In the genomic region with DNA sequence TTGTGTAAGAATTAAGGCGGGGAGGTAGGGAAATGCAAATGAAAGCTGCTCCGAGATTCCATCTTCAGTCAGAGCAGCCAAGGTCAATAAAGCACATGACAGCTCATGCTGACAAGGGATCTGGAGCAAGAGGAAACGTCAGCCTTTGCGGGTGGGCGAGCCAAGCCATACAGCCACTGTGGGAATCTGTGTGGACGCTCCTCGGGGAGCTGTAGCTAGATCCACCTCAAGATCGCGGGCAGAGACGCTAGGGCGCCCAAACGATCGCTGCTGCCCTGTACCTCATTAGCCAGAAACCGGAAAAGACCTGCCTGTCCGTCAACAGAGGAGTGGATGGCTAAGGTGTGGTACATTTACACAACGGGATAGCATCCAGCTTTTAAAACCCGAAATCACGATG, we compare ENCODE assay signal across 8 mouse cellular contexts. TPM values are rescaled to one million over a fixed set of nuclear protein-coding genes. Genes with fewer than 3 reads are reported as not detected.
A peak's percentile ranks its signal among the peaks of the same experiment; 100 is the strongest.
DNase-seq lines count a peak whose midpoint lies in the region; ATAC-seq and TF ChIP-seq lines count a peak whose summit lies in the region.

No protein-coding gene starts in this region.

- H3K4me3 ChIP-seq in liver, adult 2 months (ENCODE audit: insufficient read depth, low read depth, low read length) = peak overlapping the region; percentile 30; the same call in 1 of the 2 replicates
- peak overlapping the region; percentile 26 for H3K4me3 ChIP-seq in embryonic facial prominence, embryonic 15.5 days (replicated peaks)
- peak overlapping the region; percentile 22 for H3K4me3 ChIP-seq in intestine, embryonic 14.5 days (ENCODE audit: low read depth, low read length)
- peak overlapping the region; percentile 28 for H3K4me3 ChIP-seq in liver, postnatal 0 days (ENCODE audit: low read depth, low read length)

- no peaks in the 10 kb centered on the region for H3K27me3 ChIP-seq in liver, adult 2 months (ENCODE audit: control insufficient read depth, insufficient read depth, low read length)
- H3K27me3 ChIP-seq in embryonic facial prominence, embryonic 15.5 days = peaks cover 10% of the 10 kb centered on the region; the same call in 1 of the 2 replicates
- 0 out of 2 replicates have a peak, but pooled peaks cover 3% of the 10 kb centered on the region for H3K27me3 ChIP-seq in intestine, embryonic 14.5 days (replicated peaks; ENCODE audit: control insufficient read depth, insufficient read depth, low read length)
- H3K27me3 ChIP-seq in liver, postnatal 0 days (ENCODE audit: insufficient read depth, low read length) = peaks cover 3% of the 10 kb centered on the region; the same call in 1 of the 2 replicates

- TF ChIP-seq POLR2A in liver, adult 2 months (IDR thresholded peaks at IDR 0.05; ENCODE audit: extremely low read depth, insufficient read depth, low read length) = no peak

- H3K79me2 ChIP-seq in liver, adult 2 months (ENCODE audit: control insufficient read depth, insufficient read depth, low read length) = no peaks in the 10 kb centered on the region

- peaks cover 17% of the 10 kb centered on the region for H3K4me1 ChIP-seq in liver, adult 2 months (ENCODE audit: control insufficient read depth, insufficient read depth, low read length)
- H3K4me1 ChIP-seq in embryonic facial prominence, embryonic 15.5 days = peaks cover 18% of the 10 kb centered on the region; the same call in 1 of the 2 replicates
- 0 out of 2 replicates have a peak, but pooled peaks cover 7% of the 10 kb centered on the region for H3K4me1 ChIP-seq in intestine, embryonic 14.5 days (replicated peaks; ENCODE audit: control insufficient read depth, insufficient read depth, low read length)
- peaks cover 20% of the 10 kb centered on the region for H3K4me1 ChIP-seq in liver, postnatal 0 days (ENCODE audit: insufficient read depth)

- no peaks in the 10 kb centered on the region for H3K9me3 ChIP-seq in embryonic facial prominence, embryonic 15.5 days (replicated peaks)
- H3K9me3 ChIP-seq in intestine, embryonic 14.5 days (ENCODE audit: control insufficient read depth, low read length) = no peaks in the 10 kb centered on the region
- H3K9me3 ChIP-seq in liver, postnatal 0 days (ENCODE audit: low read length) = no peaks in the 10 kb centered on the region

- peak; percentile 59 for DNase-seq in liver, adult 2 months (ENCODE audit: extremely low read depth, low read depth, low spot score)
- no peak for DNase-seq in liver
- peak; percentile 67 for DNase-seq in intestine, embryonic 14.5 days (ENCODE audit: low spot score)
- DNase-seq in liver, postnatal 0 days = no peak
- DNase-seq in frontal cortex, postnatal 36 days (ENCODE audit: low spot score in 2 of 2) = no peak
- DNase-seq in right cerebral cortex, postnatal 25 days = no peak

- peak overlapping the region; percentile 14; the same call in 1 of the 2 replicates for H3K9ac ChIP-seq in liver, adult 2 months (ENCODE audit: low read depth, low read length)
- H3K9ac ChIP-seq in embryonic facial prominence, embryonic 15.5 days = no peak overlapping the region
- H3K9ac ChIP-seq in intestine, embryonic 14.5 days (ENCODE audit: low read length) = no peak overlapping the region
- H3K9ac ChIP-seq in liver, postnatal 0 days (replicated peaks) = peak overlapping the region; percentile 48; the same call in 1 of the 2 replicates

- H3K4me2 ChIP-seq in embryonic facial prominence, embryonic 15.5 days (replicated peaks) = peak overlapping the region; percentile 52
- peak overlapping the region; percentile 52 for H3K4me2 ChIP-seq in intestine, embryonic 14.5 days (ENCODE audit: low read length)
- H3K4me2 ChIP-seq in liver, postnatal 0 days (ENCODE audit: low read depth, low read length) = peak overlapping the region; percentile 68

- no peak overlapping the region for H3K27ac ChIP-seq in liver, adult 2 months (replicated peaks; ENCODE audit: insufficient read depth, low read depth, low read length)
- H3K27ac ChIP-seq in embryonic facial prominence, embryonic 15.5 days (replicated peaks) = no peak overlapping the region
- no peak overlapping the region for H3K27ac ChIP-seq in intestine, embryonic 14.5 days (ENCODE audit: low read depth)
- no peak overlapping the region for H3K27ac ChIP-seq in liver, postnatal 0 days (ENCODE audit: low read depth)

- 3% methylated on average over 18 of the region's 18 CpGs for WGBS in liver, adult 2 months
- WGBS in embryonic facial prominence, embryonic 15.5 days = 3% methylated on average over 18 of the region's 18 CpGs
- WGBS in intestine, embryonic 14.5 days = 2% methylated on average over 18 of the region's 18 CpGs
- 7% methylated on average over 18 of the region's 18 CpGs for WGBS in liver, postnatal 0 days (ENCODE audit: insufficient replicate concordance)

- no peak for ATAC-seq in embryonic facial prominence, embryonic 15.5 days (ENCODE audit: insufficient number of reproducible peaks, low FRiP score, low TSS enrichment, low read depth)
- ATAC-seq in intestine, embryonic 14.5 days (replicated peaks; ENCODE audit: low FRiP score, low TSS enrichment, low read depth) = 0 out of 2 replicates have a peak, but pooled peaks have one; percentile 34
- ATAC-seq in liver, postnatal 0 days = no peak; the same call in 1 of the 2 replicates
- no peak for ATAC-seq in CD4-positive, CD25-positive, alpha-beta regulatory T cell, adult 4 months

- no peak for TF ChIP-seq CTCF in liver, adult 2 months (IDR thresholded peaks at IDR 0.05; ENCODE audit: low read depth, low read length)
- TF ChIP-seq CTCF in liver, postnatal 0 days (IDR thresholded peaks at IDR 0.05; ENCODE audit: low read depth) = no peak

- no peaks in the 10 kb centered on the region for H3K36me3 ChIP-seq in liver, adult 2 months (ENCODE audit: control insufficient read depth, insufficient read depth, low read length)
- no peaks in the 10 kb centered on the region for H3K36me3 ChIP-seq in embryonic facial prominence, embryonic 15.5 days
- no peaks in the 10 kb centered on the region for H3K36me3 ChIP-seq in intestine, embryonic 14.5 days (ENCODE audit: control insufficient read depth, insufficient read depth, low read length)
- H3K36me3 ChIP-seq in liver, postnatal 0 days (replicated peaks; ENCODE audit: insufficient read depth, low read length) = no peaks in the 10 kb centered on the region

- TF ChIP-seq EP300 in liver, postnatal 0 days (IDR thresholded peaks at IDR 0.05; ENCODE audit: low read depth) = no peak

RNA-seq across cellular contexts. Expression of gene Abcc4, which starts 7.4 kb away (rescaled TPM):
- 3.0 and 5.2 TPM in 2 replicates for total RNA-seq in liver, adult 2 months (2014; rRNA removed)
- polyA plus RNA-seq in liver, adult 2 months (2012; rRNA removed) = 0.89 and 1.5 TPM in 2 replicates
- polyA plus RNA-seq in embryonic facial prominence, embryonic 15.5 days (2015; fragmentation: Nextera tagmentation; extraction: Ambion mirVana) = 3.2 and 4.3 TPM in 2 replicates
- polyA plus RNA-seq in intestine, embryonic 14.5 days (2014; fragmentation: Nextera tagmentation; extraction: Ambion mirVana) = 3.5 and 4.4 TPM in 2 replicates
- 1.1 and 1.2 TPM in 2 replicates for polyA plus RNA-seq in liver, postnatal 0 days (2015; fragmentation: Nextera tagmentation; extraction: Ambion mirVana)
- polyA plus RNA-seq in CD4-positive, CD25-positive, alpha-beta regulatory T cell, adult 4 months (2017; shearing (Covaris generic)) = 1 to 10 TPM; 8.0 to 8.9 TPM

Comparison
In these comparisons a context has a peak if more than half of its experiments do, and no peak if none do; other contexts are left out.
1. DNase-seq: peak in liver, adult 2 months (single experiment) and intestine, embryonic 14.5 days (single experiment); none in liver (single experiment), liver, postnatal 0 days (single experiment), frontal cortex, postnatal 36 days (0 of 2) and right cerebral cortex, postnatal 25 days (single experiment).
2. H3K9ac ChIP-seq: peak in liver, adult 2 months (single experiment) and liver, postnatal 0 days (single experiment); none in embryonic facial prominence, embryonic 15.5 days (single experiment) and intestine, embryonic 14.5 days (single experiment).
3. Peak in every context shown above with its lines, with median percentiles within 50 percentile points of each other: H3K4me3 ChIP-seq and H3K4me2 ChIP-seq.